Mouse (Mus musculus) neural tube, embryonic 13.5 days (tissue): Measurements from ENCODE around the gene Ptprc. TPM values are rescaled to one million over a fixed set of nuclear protein-coding genes. Genes with fewer than 3 reads are reported as not detected.

Experiments
- ATAC-seq: fragments of 200-750 bp; cut with Nextera tagmentation; 2 replicates; pipeline ENCODE4 v1.8.0; 2017; ENCODE audit warnings: low read depth, mild to moderate bottlenecking, moderate TSS enrichment, moderate library complexity
- H3K27ac ChIP-seq: fragments of 300-500 bp; sonication (generic); replicated peaks from 2 replicates; pipeline ENCODE4 v1.5.1; 2015; ENCODE audit warnings: moderate library complexity, mild to moderate bottlenecking, inconsistent platforms
- H3K27me3 ChIP-seq: fragments of 300-500 bp; sonication (generic); 2 replicates; pipeline ENCODE4 v1.6.1; 2015; ENCODE audit warnings: mild to moderate bottlenecking, inconsistent platforms
- H3K36me3 ChIP-seq: fragments of 300-500 bp; sonication (generic); 2 replicates; pipeline ENCODE4 v1.6.1; 2015; ENCODE audit warnings: mild to moderate bottlenecking, inconsistent platforms
- H3K4me1 ChIP-seq: fragments of 300-500 bp; sonication (generic); replicated peaks from 2 replicates; pipeline ENCODE4 v1.6.1; 2015; ENCODE audit warnings: inconsistent platforms
- H3K4me2 ChIP-seq: fragments of 300-500 bp; sonication (generic); 2 replicates; pipeline ENCODE4 v1.6.1; 2015; ENCODE audit warnings: inconsistent platforms, mild to moderate bottlenecking, moderate library complexity
- H3K4me3 ChIP-seq: fragments of 300-500 bp; sonication (generic); 2 replicates; pipeline ENCODE4 v1.5.1; 2015; ENCODE audit warnings: mild to moderate bottlenecking, inconsistent platforms
- H3K9ac ChIP-seq: fragments of 300-500 bp; sonication (generic); 2 replicates; pipeline ENCODE4 v1.6.1; 2015; ENCODE audit warnings: moderate library complexity, mild to moderate bottlenecking, inconsistent platforms
- H3K9me3 ChIP-seq: fragments of 300-500 bp; sonication (generic); 2 replicates; pipeline ENCODE4 v1.6.1; 2016; ENCODE audit warnings: inconsistent platforms
- WGBS: fragments of 180-500 bp; shearing (Covaris S2); methylation state at CpG from one replicate; pipeline ENCODE4 v1.1.7; 2015; 5-methylcytosine and 5-hydroxymethylcytosine counted together
- polyA plus RNA-seq: library from polyadenylated mRNA; unstranded; fragments of >200 nt; fragmentation: Nextera tagmentation; extraction: Ambion mirVana; gene quantifications from 2 replicates; pipeline ENCODE4 v1.2.1, GENCODE M21; 2015

Gene Ptprc
- 1.1 and 1.2 TPM in 2 replicates for polyA plus RNA-seq

DNA sequence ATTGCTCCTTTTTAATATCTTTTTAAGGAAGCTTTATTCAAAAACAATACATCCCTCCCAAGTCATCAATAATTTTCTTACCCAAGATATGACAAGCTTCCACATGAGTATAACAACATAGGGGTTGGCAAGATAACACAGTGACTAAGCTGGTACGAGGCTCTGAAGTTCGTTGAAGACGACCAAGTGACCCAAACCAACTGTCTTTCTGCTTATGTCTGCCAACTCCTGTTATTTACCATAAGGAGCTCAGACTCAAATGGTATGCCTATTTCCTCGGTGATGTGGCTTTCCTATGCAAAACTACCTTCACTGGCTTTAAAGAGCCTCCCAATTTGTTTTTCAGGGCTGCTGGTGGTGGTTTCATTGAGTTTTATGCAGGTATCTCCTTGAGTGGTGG is at the start of gene Ptprc:
Ptprc (minus strand) TSS at position 215 of the 400 bp plus-strand sequence.
- H3K4me2 ChIP-seq: no peak within 1 kb of the TSS
- H3K9ac ChIP-seq: no peak within 1 kb of the TSS
- H3K36me3 ChIP-seq: no peaks in the 10 kb centered on the region
- no peak for ATAC-seq
- WGBS: 86% methylated on average over 4 of the region's 4 CpGs
- H3K27me3 ChIP-seq: no peaks in the 10 kb centered on the region
- H3K27ac ChIP-seq: no peak within 1 kb of the TSS
- no peaks in the 10 kb centered on the region for H3K9me3 ChIP-seq
- no peak within 1 kb of the TSS for H3K4me3 ChIP-seq
- H3K4me1 ChIP-seq: no peaks in the 10 kb centered on the region

DNA sequence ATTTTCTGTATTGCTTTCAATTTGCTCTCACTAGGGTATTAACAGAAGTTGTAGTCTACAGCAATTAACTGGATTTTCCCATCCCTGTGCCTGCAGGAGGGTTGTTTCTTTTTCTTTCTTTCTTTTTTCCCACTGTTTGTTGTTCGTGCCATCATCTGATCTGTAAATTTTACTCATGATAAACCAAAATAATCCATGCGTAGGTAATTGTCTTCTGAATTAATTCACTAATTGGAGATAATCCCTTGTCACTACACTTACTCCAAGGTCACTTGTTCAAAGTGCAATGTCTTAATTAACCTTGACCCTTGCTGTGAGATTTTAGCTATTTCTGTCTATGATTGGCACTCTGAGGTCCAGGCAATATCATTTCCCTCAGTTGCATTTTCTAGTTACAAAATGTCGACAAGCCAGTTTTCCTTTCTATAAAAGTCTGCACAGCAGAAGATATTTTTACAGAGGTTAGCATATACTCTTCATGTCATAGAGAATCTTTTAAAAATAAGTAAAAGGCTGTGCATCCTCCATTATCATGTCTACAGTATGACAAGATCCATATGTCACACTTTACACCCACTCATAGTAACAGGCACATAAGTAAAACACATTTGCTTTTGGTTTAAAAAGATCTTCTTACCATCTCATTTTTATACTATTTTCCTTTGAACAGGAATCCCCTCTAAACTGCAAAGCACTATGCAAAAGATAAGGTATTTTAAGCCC is 39.4 kb upstream of the Ptprc start:
- Histone ChIP-seq H3K9me3 (no peaks in the 10 kb centered on the region), H3K27me3 (no peaks in the 10 kb centered on the region), H3K27ac (no peak overlapping the region), H3K36me3 (no peaks in the 10 kb centered on the region), H3K4me3 (no peak overlapping the region), H3K9ac (no peak overlapping the region), H3K4me1 (no peaks in the 10 kb centered on the region), H3K4me2 (no peak overlapping the region)
- no peak for ATAC-seq
- WGBS: 85% methylated on average over 3 of the region's 3 CpGs

DNA sequence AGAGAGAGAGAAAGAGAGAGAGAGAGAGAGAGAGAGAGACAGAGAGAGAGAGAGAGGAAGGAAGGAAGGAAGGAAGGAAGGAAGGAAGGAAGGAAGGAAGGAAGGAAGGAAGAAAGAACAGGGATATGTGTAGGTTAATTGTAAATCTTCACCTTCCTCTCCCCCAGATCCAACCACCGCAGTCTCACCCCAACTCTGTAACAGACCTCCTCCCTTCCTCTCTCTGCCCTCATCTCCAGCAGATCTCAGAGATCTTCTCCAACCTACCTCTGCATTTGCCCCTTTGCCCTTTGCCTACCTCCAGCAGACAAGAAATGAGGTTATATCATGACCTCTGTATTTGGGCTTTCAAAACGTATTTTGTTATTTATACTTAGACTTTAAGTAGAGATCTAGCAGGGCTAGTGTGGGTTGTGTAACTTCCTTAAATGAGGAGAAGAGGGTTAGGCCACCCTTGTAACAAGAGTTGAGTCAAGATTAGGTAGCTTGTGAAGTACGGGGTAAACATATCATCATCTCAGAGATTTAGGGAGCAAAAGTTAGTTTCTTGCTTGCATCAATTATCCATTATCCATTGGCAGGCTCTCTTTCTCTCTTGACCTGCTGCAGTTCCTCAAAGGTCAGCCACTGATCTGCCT is 35.0 kb upstream of the Ptprc start:
- Histone ChIP-seq H3K9ac (no peak overlapping the region), H3K27ac (no peak overlapping the region), H3K9me3 (no peaks in the 10 kb centered on the region), H3K27me3 (no peaks in the 10 kb centered on the region), H3K4me1 (0 out of 2 replicates have a peak, but pooled peaks cover 5% of the 10 kb centered on the region), H3K36me3 (no peaks in the 10 kb centered on the region), H3K4me2 (no peak overlapping the region), H3K4me3 (no peak overlapping the region)
- WGBS: 83% methylated on average over 3 of the region's 3 CpGs
- no peak for ATAC-seq

DNA sequence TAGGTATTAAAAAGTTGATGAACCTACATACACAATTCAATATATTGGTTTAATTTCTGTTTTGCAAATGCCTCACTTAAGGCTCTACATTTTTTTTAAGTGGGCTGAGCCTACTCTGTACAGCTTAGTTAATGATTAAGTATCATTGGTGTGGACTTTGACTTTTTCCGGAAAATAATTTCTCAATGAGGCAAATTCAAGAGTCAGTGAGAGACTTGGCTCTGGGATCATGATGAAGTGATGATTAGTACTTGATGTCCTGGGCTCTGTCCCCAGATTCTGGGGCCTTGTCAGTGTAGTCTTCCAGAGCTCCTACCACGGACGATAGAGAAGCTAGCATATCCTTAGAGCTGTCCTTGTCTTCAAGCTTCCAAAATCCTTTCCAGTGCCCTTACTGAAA is 34.2 kb upstream of the Ptprc start:
- Histone ChIP-seq H3K27me3 (no peaks in the 10 kb centered on the region), H3K9me3 (no peaks in the 10 kb centered on the region), H3K4me3 (no peak overlapping the region), H3K36me3 (no peaks in the 10 kb centered on the region), H3K4me2 (no peak overlapping the region), H3K4me1 (0 out of 2 replicates have a peak, but pooled peaks cover 5% of the 10 kb centered on the region), H3K27ac (no peak overlapping the region), H3K9ac (no peak overlapping the region)
- ATAC-seq: no peak
- 91% methylated on average over 3 of the region's 3 CpGs for WGBS

DNA sequence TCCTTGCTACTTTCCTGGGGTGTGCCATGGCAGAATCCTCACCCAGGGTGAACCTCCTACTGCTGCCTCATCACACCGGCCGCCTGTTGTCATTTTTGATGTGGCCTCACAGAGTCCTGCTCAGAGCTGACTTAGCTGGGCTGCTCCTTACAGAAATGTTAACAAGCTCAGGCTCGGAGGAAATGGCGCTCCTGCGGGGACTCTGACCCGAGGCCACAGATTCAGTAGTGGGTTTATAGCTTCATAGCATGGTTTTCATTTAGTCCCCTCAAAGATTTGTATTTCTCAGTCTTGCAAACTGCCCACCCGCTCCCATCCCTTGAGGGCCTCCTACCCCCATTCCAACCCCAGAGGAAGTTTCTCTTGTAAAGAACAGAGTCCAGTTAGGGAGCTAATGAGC is 30.5 kb upstream of the Ptprc start:
- Histone ChIP-seq H3K9ac (no peak overlapping the region), H3K9me3 (no peaks in the 10 kb centered on the region), H3K27ac (no peak overlapping the region), H3K36me3 (no peaks in the 10 kb centered on the region), H3K4me2 (no peak overlapping the region), H3K4me1 (peaks cover 5% of the 10 kb centered on the region; the same call in 1 of the 2 replicates), H3K27me3 (no peaks in the 10 kb centered on the region), H3K4me3 (no peak overlapping the region)
- WGBS: 41% methylated on average over 7 of the region's 7 CpGs
- ATAC-seq: no peak

DNA sequence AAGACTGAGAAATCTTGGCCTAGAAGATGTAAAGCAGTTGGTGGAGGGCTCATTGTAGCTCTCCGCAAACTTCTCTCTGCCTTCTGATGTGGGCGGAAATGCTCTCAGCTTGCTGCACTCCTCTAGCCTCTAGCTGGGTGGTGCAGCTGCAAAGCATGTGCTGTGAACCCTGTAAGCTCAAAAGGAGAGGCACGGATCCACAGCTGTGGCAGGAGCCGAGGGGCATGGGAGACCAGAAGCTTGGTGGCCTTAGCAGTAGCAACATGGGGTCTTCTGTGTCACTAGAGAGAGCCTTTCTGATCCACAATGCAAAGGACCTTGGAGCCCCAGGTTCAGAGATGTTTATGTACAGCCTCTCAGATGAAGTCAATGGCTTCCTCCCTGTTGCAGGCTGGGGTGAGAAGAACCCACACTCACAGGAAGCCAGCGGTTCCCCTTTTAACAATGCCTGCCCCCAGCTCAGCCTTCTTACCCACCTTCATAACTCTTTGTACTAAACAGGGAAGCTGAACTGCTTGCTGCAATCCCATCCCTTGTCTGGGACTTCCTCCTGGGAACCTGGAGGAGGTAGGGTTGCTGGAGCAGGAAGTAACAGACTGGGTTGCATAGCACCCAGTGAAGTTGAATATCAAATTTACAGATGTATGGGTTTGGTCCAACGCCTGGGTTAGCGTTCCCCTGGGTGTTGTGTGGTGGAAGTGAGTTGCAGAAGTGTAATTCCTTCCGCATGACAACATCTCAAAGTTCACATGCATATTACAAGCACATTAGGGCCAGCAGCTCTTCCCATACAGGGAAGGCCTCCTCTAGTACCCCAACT is 16.4 kb upstream of the Ptprc start:
- no peaks in the 10 kb centered on the region for H3K27me3 ChIP-seq
- no peak overlapping the region for H3K4me2 ChIP-seq
- no peaks in the 10 kb centered on the region for H3K36me3 ChIP-seq
- H3K27ac ChIP-seq: no peak overlapping the region
- 79% methylated on average over 8 of the region's 8 CpGs for WGBS
- no peak for ATAC-seq
- no peak overlapping the region for H3K4me3 ChIP-seq
- H3K9ac ChIP-seq: no peak overlapping the region
- H3K4me1 ChIP-seq: no peaks in the 10 kb centered on the region
- H3K9me3 ChIP-seq: no peaks in the 10 kb centered on the region

DNA sequence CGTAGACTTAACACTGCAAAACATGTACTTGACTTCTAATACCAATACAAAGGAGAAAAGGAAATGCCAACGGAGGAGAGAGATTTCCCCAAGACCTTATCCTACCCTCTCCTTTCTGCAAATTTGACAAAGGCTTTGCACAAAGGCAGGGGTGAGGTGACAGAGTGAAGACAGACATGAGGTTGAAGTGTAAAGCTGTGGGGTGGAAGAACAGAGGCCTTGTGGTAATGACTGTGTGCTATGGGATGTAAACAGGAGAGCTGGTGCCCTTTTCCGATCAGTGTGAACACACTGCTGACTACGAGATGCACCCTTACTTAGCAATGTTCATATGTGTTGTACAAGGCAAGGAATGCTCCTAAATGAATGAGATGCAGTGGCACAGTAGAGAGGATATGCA is 12.6 kb upstream of the Ptprc start:
- 92% methylated on average over 4 of the region's 4 CpGs for WGBS
- ATAC-seq: no peak
- H3K36me3 ChIP-seq: no peaks in the 10 kb centered on the region
- no peak overlapping the region for H3K4me3 ChIP-seq
- H3K9me3 ChIP-seq: no peaks in the 10 kb centered on the region
- no peaks in the 10 kb centered on the region for H3K4me1 ChIP-seq
- no peak overlapping the region for H3K9ac ChIP-seq
- no peak overlapping the region for H3K4me2 ChIP-seq
- H3K27ac ChIP-seq: no peak overlapping the region
- no peaks in the 10 kb centered on the region for H3K27me3 ChIP-seq

DNA sequence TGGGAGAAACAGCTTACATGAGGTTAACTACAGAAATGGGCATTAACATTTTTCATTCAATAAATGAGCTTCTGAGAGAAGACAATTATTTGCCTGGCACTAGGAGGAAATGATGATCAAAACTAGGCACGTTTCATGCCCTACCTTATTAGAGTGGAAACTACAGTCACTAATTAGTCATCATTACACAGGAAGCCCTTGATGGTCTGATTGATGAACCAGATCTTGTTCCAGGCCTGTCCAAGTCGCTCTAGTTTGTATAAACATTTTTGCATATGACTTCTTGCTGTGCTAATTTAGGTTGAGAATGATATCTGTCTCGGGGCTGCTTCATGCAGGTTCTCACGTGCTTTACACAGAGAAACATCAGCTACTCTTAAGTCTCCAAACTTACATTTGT is 10.4 kb upstream of the Ptprc start:
- Histone ChIP-seq H3K9me3 (no peaks in the 10 kb centered on the region), H3K4me2 (no peak overlapping the region), H3K36me3 (no peaks in the 10 kb centered on the region), H3K4me3 (no peak overlapping the region), H3K27ac (no peak overlapping the region), H3K27me3 (no peaks in the 10 kb centered on the region), H3K4me1 (no peaks in the 10 kb centered on the region), H3K9ac (no peak overlapping the region)
- 76% methylated on average over 4 of the region's 4 CpGs for WGBS
- no peak for ATAC-seq

DNA sequence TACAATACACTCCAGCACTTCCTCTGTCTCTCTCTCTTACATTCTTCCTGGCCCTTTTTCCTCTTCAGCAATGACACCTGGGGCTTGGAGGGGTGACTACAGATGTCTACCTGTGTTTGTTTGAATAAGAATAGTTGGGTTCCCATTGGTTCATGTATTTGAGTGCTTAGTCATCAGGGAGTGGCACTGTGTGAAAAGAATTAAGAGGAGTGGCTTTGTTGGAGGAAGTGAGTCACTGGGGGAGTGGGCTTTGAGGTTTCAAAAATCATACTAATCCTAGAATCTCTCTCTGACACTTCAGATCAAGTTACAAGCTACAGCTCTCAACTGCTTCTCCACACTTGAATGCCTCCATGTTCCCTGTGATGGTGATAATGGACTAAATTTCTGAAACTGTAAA is 4.6 kb upstream of the Ptprc start:
- Histone ChIP-seq H3K27ac (no peak overlapping the region), H3K4me3 (no peak overlapping the region), H3K27me3 (no peaks in the 10 kb centered on the region), H3K4me2 (no peak overlapping the region), H3K9ac (no peak overlapping the region), H3K36me3 (no peaks in the 10 kb centered on the region), H3K4me1 (no peaks in the 10 kb centered on the region), H3K9me3 (no peaks in the 10 kb centered on the region)
- no peak for ATAC-seq

DNA sequence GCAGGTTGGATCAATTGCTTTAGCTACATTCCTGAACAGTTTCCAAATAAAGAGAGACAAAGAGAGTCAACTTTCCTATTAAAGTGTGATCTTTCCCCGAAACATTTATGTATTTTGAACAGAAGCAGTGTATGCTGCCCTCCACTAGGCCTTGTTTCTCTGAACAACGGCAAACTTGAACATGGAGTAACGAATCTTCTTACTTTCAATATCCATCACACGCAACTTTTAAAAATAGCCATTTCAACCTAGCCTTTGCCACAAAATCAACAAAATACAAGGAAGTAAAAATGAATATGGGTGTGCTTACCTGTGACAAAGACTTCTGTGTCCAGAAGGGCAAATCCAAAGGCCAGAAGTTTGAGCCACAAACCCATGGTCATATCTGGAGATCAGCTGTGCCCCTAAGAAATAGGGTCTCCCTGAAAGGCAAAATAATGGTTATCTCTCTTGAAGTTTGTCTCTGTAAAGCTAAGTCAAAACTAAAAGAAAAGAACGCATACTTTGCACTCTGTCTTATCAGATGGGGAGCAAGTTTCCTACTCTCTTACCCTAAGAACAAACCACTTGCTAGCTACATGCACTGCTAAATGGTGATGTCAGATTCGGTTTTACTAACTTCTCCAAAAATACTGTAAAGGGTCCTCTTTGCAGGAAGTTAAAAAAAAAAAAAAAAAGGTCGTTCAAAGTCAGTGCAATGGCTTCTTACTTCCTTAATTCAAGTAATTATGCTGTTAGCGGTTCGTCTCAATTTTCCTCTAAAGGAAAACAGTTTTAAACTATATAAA is 609 bp downstream of the Ptprc start:
- ATAC-seq: no peak
- H3K36me3 ChIP-seq: no peaks in the 10 kb centered on the region
- H3K9me3 ChIP-seq: no peaks in the 10 kb centered on the region
- H3K4me3 ChIP-seq: no peak overlapping the region
- H3K9ac ChIP-seq: no peak overlapping the region
- no peak overlapping the region for H3K27ac ChIP-seq
- no peaks in the 10 kb centered on the region for H3K27me3 ChIP-seq
- H3K4me1 ChIP-seq: no peaks in the 10 kb centered on the region
- 89% methylated on average over 9 of the region's 9 CpGs for WGBS
- no peak overlapping the region for H3K4me2 ChIP-seq

DNA sequence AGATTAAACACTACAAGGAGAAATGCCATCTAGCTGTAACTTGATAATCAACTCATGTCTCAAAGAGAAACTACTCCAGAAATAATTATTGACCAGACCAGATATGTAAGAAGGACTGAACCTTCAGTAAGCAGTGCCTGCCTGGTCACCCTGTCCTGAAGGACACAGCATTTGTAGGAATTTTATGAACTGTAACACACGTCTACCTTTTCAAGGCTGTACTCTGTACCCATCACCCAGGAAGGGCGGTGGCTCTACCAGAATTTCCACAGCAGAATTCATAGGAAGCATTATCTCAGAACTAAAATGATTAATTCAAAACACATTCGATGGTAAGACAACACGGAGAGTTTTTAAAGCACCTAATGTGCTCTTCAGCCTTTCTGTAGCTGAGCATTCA is 1.4 kb downstream of the Ptprc start:
- H3K9ac ChIP-seq: no peak overlapping the region
- H3K4me2 ChIP-seq: no peak overlapping the region
- no peaks in the 10 kb centered on the region for H3K4me1 ChIP-seq
- no peaks in the 10 kb centered on the region for H3K27me3 ChIP-seq
- WGBS: 90% methylated on average over 4 of the region's 4 CpGs
- H3K4me3 ChIP-seq: no peak overlapping the region
- H3K36me3 ChIP-seq: no peaks in the 10 kb centered on the region
- no peak overlapping the region for H3K27ac ChIP-seq
- no peaks in the 10 kb centered on the region for H3K9me3 ChIP-seq
- ATAC-seq: no peak

DNA sequence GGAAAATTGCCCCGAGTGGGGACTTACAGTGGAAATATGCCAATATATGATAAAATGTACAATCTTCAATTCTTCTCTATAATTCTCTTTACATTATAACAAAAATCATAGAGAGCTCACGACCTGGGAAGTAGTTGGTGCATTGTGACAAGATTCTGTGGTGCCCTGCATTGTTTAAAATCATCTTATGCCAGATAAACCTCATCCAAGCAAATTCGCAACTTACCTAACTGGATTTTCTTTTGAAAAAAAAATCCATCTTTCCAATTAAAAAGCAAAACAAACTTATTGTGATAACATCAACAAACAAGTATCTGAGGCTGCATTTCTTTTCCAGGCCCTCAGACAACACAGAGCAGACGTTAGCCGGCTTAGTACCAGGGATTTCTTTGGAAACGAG is 1.8 kb downstream of the Ptprc start:
- WGBS: 87% methylated on average over 6 of the region's 6 CpGs
- H3K4me1 ChIP-seq: no peaks in the 10 kb centered on the region
- H3K9ac ChIP-seq: no peak overlapping the region
- H3K27ac ChIP-seq: no peak overlapping the region
- H3K4me2 ChIP-seq: no peak overlapping the region
- no peaks in the 10 kb centered on the region for H3K9me3 ChIP-seq
- H3K27me3 ChIP-seq: no peaks in the 10 kb centered on the region
- ATAC-seq: no peak
- no peak overlapping the region for H3K4me3 ChIP-seq
- H3K36me3 ChIP-seq: no peaks in the 10 kb centered on the region
